Mouse (Mus musculus): ENCODE measurements at regions not wholly inside any gene's neighbourhood (a gene's known extent, or its start where the extent isn't known, plus 50 kb on each side); places are given as distances from the start of the nearest gene placed in this dataset.

DNA sequence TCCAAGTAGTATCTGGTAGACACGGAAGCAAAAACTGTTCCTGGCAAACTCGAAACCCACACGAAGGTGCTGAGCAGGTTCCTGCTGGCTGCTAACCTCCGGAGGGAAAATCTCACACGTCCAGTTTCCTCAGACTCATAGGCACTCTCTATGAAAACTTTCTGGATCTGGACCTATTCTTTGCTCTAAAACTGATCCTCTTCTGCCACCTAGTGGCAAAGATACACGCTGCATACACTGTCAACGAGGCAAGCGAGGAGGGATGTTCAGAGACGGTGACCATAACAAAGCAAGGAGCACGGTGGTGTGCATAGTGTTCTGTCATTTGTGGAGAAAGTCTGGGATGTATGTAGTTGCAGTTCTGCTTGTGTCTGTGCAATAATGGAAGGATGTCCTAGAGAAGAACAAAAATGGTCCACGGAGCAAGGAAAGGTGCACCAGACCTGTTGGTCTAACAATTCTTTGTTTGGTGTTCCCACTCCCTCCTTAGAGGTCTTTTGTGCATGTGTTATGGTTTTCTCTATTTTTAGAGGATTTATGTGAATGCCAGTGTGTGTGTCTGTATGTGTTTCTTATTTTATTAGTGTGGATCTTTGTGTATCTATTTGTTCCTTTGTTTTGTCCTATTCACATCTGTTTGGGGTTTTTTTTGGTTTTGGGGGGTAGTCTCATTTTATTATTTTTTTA lies 57.0 kb upstream of the Siglech start:
- DNase-seq (ENCODE audit: low read depth): peak; percentile 40
